Mouse (Mus musculus) adrenal gland, adult 2 months (tissue): ENCODE measurements around the gene Vmn1r75. TPM values are rescaled to one million over a fixed set of nuclear protein-coding genes. Genes with fewer than 3 reads are reported as not detected.

ENCODE experiments used
- DNase-seq: peaks from one replicate; pipeline ENCODE4 v3.0.0; 2021
- long read RNA-seq: library from polyadenylated mRNA; stranded (forward); transcript quantifications from one replicate; pipeline ENCODE4 v2.0.0, GENCODE M21; 2021
- polyA plus RNA-seq: library from polyadenylated mRNA; depleted of rRNA; stranded (reverse); fragments of >200 nt; gene quantifications from 2 replicates; pipeline ENCODE4 v1.2.3, GENCODE M21; 2012; rRNA removed
- total RNA-seq, 2 experiments: library from RNA; stranded (reverse); gene quantifications; 2 replicates each; pipeline ENCODE4 v1.2.3; 2021

The Vmn1r75 gene
- total RNA-seq (not detected), polyA plus RNA-seq (not detected in 2 replicates)
- long read RNA-seq: 0 reads

GRCm38 (mm10) chr7:11874330-11874729, at the start of gene Vmn1r75:
Gene Vmn1r75 (plus strand): TSS chr7:11874630.
- DNase-seq: no peak

GRCm38 (mm10) chr7:11833680-11834079, 40.8 kb upstream of the Vmn1r75 start, which contains the start of gene Vmn1r74:
Gene Vmn1r74 (plus strand): TSS chr7:11833980.
- no peak for DNase-seq

Other genes starting within 250 kb of the Vmn1r75 start
- not detected for gene Vmn1r72, start 194.5 kb upstream of the Vmn1r75 start, total RNA-seq
- not detected in 2 replicates for gene Vmn1r72, start 194.5 kb upstream of the Vmn1r75 start, polyA plus RNA-seq
- not detected for gene Vmn1r73, start 144.4 kb upstream of the Vmn1r75 start, total RNA-seq
- not detected in 2 replicates for gene Vmn1r73, start 144.4 kb upstream of the Vmn1r75 start, polyA plus RNA-seq
- gene Vmn1r74, start 40.6 kb upstream of the Vmn1r75 start, total RNA-seq: not detected
- not detected in 2 replicates for gene Vmn1r74, start 40.6 kb upstream of the Vmn1r75 start, polyA plus RNA-seq
- not detected for gene Vmn1r76, start 63.6 kb downstream of the Vmn1r75 start, total RNA-seq
- not detected in 2 replicates for gene Vmn1r76, start 63.6 kb downstream of the Vmn1r75 start, polyA plus RNA-seq
- not detected for gene Vmn1r77, start 162.1 kb downstream of the Vmn1r75 start, total RNA-seq
- not detected in 2 replicates for gene Vmn1r77, start 162.1 kb downstream of the Vmn1r75 start, polyA plus RNA-seq